Mouse (Mus musculus) bone marrow, adult 2 months (tissue): ENCODE measurements at regions not wholly inside any gene's neighbourhood (a gene's known extent, or its start where the extent isn't known, plus 50 kb on each side); places are given as distances from the start of the nearest gene placed in this dataset.

Experiments
- CTCF ChIP-seq: fragments of 200-500 bp; IDR thresholded peaks from 2 replicates; pipeline ENCODE4 v1.5.1; 2011; ENCODE audit warnings: low read length, control low read depth; ENCODE audit not compliant: control insufficient read depth, insufficient read depth
- POLR2A ChIP-seq: fragments of 200-500 bp; IDR thresholded peaks from 2 replicates; pipeline ENCODE4 v1.6.1; 2011; ENCODE audit warnings: low read depth, mild to moderate bottlenecking, control low read depth, low read length, borderline replicate concordance; ENCODE audit not compliant: control insufficient read depth

GRCm38 (mm10) chr3:40167970-40168626, 363.0 kb upstream of the Intu start:
- TF ChIP-seq POLR2A (no peak), CTCF (no peak)
